In genomic region chr1:63999481-63999880, GRCm38 (mm10) we compare ENCODE assay signal across 12 mouse cellular contexts.
DNase-seq lines count a peak whose midpoint lies in the region; ATAC-seq lines count a peak whose summit lies in the region.
"Had no signal": no experiment of that assay in that cellular context is flagged by ENCODE, and none has a peak within 500 bp of the region (broad histone marks: within the 10 kb centered on the region; RNA-seq: fewer than 3 reads in every experiment).

No protein-coding gene starts in this region.

- H3K27me3 ChIP-seq in heart, embryonic 12.5 days (replicated peaks): no peaks in the 10 kb centered on the region
- H3K27me3 ChIP-seq in midbrain, embryonic 15.5 days (replicated peaks): no peaks in the 10 kb centered on the region
- H3K27me3 ChIP-seq: CH12.LX; limb, embryonic 13.5 days had no signal

- no peak overlapping the region for H3K27ac ChIP-seq in heart, embryonic 12.5 days (ENCODE audit: poor library complexity, severe bottlenecking)
- H3K27ac ChIP-seq in midbrain, embryonic 15.5 days: no peak overlapping the region
- H3K27ac ChIP-seq: limb, embryonic 13.5 days; macrophage had no signal

- intact Hi-C loops in heart, postnatal 14 days (cut with DNase I): no loop called here

- H3K9ac ChIP-seq in heart, embryonic 12.5 days: no peak overlapping the region
- no peak overlapping the region for H3K9ac ChIP-seq in midbrain, embryonic 15.5 days
- H3K9ac ChIP-seq: limb, embryonic 13.5 days had no signal

- H3K4me1 ChIP-seq in heart, embryonic 12.5 days (replicated peaks): peaks cover 28% of the 10 kb centered on the region
- peaks cover 15% of the 10 kb centered on the region for H3K4me1 ChIP-seq in midbrain, embryonic 15.5 days

- H3K36me3 ChIP-seq in heart, embryonic 12.5 days: no peaks in the 10 kb centered on the region
- H3K36me3 ChIP-seq in midbrain, embryonic 15.5 days (replicated peaks): no peaks in the 10 kb centered on the region
- H3K36me3 ChIP-seq: limb, embryonic 13.5 days had no signal

- H3K9me3 ChIP-seq in heart, embryonic 12.5 days (replicated peaks): no peaks in the 10 kb centered on the region
- no peaks in the 10 kb centered on the region for H3K9me3 ChIP-seq in midbrain, embryonic 15.5 days
- H3K9me3 ChIP-seq: limb, embryonic 13.5 days had no signal

- DNase-seq in heart, adult 18-20 months: peak; percentile 66 to 74
- DNase-seq in adipocyte (ENCODE audit: low spot score): peak; percentile 88
- peak; percentile 63 for DNase-seq in cerebellum, adult 8-10 months
- peak; percentile 44 to 52 for DNase-seq in heart, postnatal 14 days
- DNase-seq in neural tube, embryonic 10.5 days (ENCODE audit: extremely low spot score, low spot score): no peak
- no peak for DNase-seq in spleen, postnatal 36 days (ENCODE audit: low spot score in 2 of 2)
- DNase-seq: right cerebral cortex, postnatal 14 days had no signal

- H3K4me3 ChIP-seq in heart, embryonic 12.5 days: no peak overlapping the region
- no peak overlapping the region for H3K4me3 ChIP-seq in midbrain, embryonic 15.5 days
- H3K4me3 ChIP-seq: limb, embryonic 13.5 days had no signal

- no peak for ATAC-seq in heart, embryonic 12.5 days (ENCODE audit: insufficient number of reproducible peaks, low FRiP score)
- no peak for ATAC-seq in midbrain, embryonic 15.5 days (replicated peaks)

- H3K4me2 ChIP-seq in heart, embryonic 12.5 days: no peak overlapping the region
- H3K4me2 ChIP-seq in midbrain, embryonic 15.5 days: no peak overlapping the region
- H3K4me2 ChIP-seq: limb, embryonic 13.5 days had no signal

- 62% methylated on average over 8 of the region's 8 CpGs for WGBS in heart, embryonic 12.5 days
- WGBS in midbrain, embryonic 15.5 days: 84% methylated on average over 8 of the region's 8 CpGs

Comparison
In these comparisons a context has a peak if more than half of its experiments do, and no peak if none do; other contexts are left out.
1. DNase-seq: peak in heart, adult 18-20 months (2 of 2), adipocyte (single experiment), cerebellum, adult 8-10 months (single experiment) and heart, postnatal 14 days (2 of 2); none in neural tube, embryonic 10.5 days (single experiment) and spleen, postnatal 36 days (0 of 2).